Mouse (Mus musculus): ENCODE data around the gene Kxd1.

GRCm38 (mm10) chr8:70527111-70527511, 645 bp downstream of the Kxd1 start:
- no peak for TF ChIP-seq CTCF (IDR thresholded peaks at IDR 0.05; ENCODE audit: borderline replicate concordance, insufficient read depth, low read depth, low read length)
- no peak for TF ChIP-seq POLR2A (IDR thresholded peaks at IDR 0.05; ENCODE audit: borderline replicate concordance, insufficient read depth, low read length)
